Mouse (Mus musculus): ENCODE measurements around the gene Fras1.

DNA sequence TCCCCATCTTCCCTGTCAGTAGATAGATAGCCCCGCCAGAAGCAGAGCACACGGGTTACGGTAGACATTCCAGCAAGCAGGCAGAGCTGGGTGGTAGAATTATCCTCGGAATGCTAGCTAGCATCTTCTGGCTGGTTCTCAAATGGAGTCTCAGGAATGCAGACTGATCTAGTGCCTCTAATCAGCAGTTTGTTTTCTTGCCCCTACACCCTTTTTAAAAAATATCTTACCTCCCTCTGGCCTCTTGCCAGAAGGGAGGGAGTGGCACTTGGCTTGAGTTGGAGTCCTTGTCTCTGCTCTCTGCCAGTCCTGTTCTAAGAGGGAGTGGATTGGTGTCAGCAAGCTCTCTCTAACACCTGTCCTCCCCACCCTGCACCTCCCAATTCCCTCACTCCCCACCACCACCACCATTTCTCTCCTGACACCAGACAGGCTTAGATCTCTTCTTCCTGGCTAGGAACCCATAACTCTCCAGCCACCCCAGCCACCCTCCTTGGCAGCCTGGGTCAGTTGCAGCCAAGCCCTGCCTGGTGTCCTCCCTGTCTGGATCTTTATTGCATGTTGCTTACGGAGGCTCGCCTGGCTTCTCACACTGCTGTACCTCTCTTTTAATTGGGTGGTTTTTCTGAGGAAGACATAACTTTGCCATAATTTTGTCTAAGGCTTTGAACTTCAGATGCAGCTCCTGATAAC lies 243.3 kb downstream of the Fras1 start:
- TF ChIP-seq CTCF (IDR thresholded peaks at IDR 0.05; ENCODE audit: low read depth, low read length) (no peak), POLR2A (IDR thresholded peaks at IDR 0.05; ENCODE audit: borderline replicate concordance, low read depth, low read length) (no peak)
